Mouse (Mus musculus): ENCODE results near the gene Naa40. TPM values are rescaled to one million over a fixed set of nuclear protein-coding genes. Genes with fewer than 3 reads are reported as not detected.

The Naa40 gene
- polyA plus RNA-seq, 1 experiment from 2014 or later = 66.6 TPM

DNA sequence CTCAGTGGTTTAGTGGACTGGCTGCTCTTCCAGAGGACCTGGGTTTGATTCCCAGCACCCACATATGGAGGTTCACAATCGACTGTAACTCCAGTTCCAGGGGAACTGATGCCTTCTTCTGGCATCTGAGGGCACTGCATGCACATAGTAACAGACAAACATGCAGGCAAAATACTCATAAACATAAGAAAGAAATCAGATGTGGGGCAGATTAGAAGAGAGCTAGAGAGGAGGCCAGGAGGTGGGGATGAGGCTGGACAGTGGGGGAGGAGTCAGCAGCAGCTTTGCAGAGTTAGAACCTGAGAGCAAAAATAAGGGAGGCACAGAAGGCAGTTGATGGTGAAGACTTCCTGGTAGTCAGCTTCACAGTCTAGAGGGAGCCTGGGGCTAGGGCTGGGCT, 21.6 kb upstream of the Naa40 start:
- no peaks in the 10 kb centered on the region for H3K9me3 ChIP-seq
- H3K4me3 ChIP-seq = no peak overlapping the region
- no peak for ATAC-seq (ENCODE audit: low FRiP score)
- H3K27ac ChIP-seq = no peak overlapping the region
- H3K9ac ChIP-seq = no peak overlapping the region
- no peaks in the 10 kb centered on the region for H3K36me3 ChIP-seq
- H3K4me1 ChIP-seq (replicated peaks) = peaks cover 33% of the 10 kb centered on the region
- H3K27me3 ChIP-seq = no peaks in the 10 kb centered on the region
- H3K4me2 ChIP-seq = no peak overlapping the region
- 94% methylated on average over 1 of the region's 1 CpGs for WGBS

DNA sequence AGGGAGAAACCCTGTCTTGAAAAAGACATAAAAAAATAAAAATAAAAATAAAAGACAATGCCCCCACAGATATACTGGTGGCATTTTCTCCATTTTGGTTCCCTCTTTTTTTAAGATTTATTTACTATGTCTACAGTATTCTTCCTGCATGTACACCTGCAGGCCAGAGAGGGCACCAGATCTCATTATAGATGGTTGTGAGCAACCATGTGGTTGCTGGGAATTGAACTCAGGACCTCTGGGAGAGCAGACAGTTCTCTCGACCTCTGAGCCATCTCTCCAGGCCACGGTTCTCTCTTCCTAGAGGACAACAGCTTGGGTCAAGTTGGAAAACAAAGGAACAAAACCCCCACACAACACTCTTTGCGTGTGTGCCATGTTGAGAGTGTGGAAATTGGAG, 21.0 kb upstream of the Naa40 start:
- no peak for ATAC-seq (ENCODE audit: low FRiP score)
- 97% methylated on average over 3 of the region's 3 CpGs for WGBS

DNA sequence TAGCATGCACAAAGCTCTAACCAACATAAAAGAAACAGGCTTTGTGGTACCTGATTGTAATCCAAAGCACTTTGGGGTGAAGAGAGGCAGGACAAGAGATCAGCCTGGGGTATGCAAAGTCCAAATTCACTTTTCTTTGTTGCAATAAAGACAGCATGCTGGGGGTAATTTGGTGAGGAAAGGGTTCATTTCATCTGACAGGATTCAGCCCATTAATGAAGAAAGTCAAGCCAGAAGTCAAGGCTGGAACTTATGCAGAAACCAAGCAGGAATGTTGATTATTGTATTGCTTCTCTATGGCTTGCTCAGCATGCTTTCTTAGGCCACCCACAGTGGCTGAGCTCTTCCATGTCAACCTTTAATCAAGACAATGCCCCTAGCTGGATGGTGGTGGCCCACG, 20.5 kb upstream of the Naa40 start:
- Histone ChIP-seq H3K9ac (no peak overlapping the region), H3K4me1 (replicated peaks) (peaks cover 22% of the 10 kb centered on the region), H3K4me2 (no peak overlapping the region), H3K4me3 (no peak overlapping the region), H3K27ac (no peak overlapping the region), H3K36me3 (no peaks in the 10 kb centered on the region), H3K9me3 (no peaks in the 10 kb centered on the region), H3K27me3 (no peaks in the 10 kb centered on the region)
- ATAC-seq (ENCODE audit: low FRiP score) = no peak
- 86% methylated on average over 1 of the region's 1 CpGs for WGBS

More for the DNA sequence above, 21.0 kb upstream of the Naa40 start:
- no peak overlapping the region for H3K4me2 ChIP-seq
- H3K4me1 ChIP-seq (replicated peaks) = peaks cover 27% of the 10 kb centered on the region
- no peaks in the 10 kb centered on the region for H3K36me3 ChIP-seq
- no peak overlapping the region for H3K27ac ChIP-seq
- H3K9ac ChIP-seq = no peak overlapping the region
- H3K4me3 ChIP-seq = no peak overlapping the region
- no peaks in the 10 kb centered on the region for H3K9me3 ChIP-seq
- H3K27me3 ChIP-seq = no peaks in the 10 kb centered on the region

DNA sequence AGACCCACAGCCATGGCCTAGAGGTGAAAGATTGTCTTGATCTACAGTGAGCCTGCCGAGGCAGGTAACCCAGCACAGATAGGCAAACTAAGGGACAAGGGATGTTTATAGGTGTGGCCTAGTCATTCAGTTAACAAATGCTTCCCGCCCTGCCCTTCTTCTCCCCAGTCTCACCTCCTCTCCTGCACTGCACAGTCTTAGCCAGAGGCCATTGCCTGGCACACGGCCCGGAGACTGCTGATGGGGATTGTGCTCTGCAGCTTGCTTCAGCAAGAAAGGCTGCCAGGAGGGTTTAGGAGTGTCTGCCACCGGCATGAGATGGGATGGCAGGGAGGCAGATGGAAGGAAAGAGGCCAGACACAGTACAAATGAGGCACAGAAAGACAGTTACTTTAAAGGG, 16.9 kb upstream of the Naa40 start:
- ATAC-seq (ENCODE audit: low FRiP score) = no peak; the same call in 1 of the 2 replicates
- no peaks in the 10 kb centered on the region for H3K36me3 ChIP-seq
- WGBS = 84% methylated on average over 5 of the region's 5 CpGs

DNA sequence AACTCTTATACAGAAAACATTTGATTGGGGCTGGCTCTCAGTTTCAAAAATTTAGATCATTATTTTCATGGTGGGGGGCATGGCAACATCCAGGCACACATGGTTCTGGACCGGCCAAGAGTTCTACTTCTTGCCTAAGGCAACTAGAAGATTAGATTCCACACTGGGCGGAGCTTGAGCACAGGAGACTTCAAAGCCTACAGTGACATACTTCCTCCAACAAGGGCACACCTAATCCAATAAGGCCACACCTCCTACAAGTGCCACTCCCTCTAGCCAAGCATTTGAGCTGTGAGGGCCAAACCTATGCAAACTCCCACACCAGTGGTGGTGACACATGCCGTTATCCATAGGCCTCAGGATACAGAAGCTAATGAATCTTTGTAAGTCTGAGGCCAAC, 5.0 kb upstream of the Naa40 start:
- ATAC-seq (ENCODE audit: low FRiP score) = no peak
- Histone ChIP-seq H3K27me3 (peaks cover 7% of the 10 kb centered on the region; the same call in 1 of the 2 replicates), H3K9ac (no peak overlapping the region), H3K4me2 (no peak overlapping the region), H3K27ac (no peak overlapping the region), H3K4me1 (replicated peaks) (peaks cover 4% of the 10 kb centered on the region; the same call in 1 of the 2 replicates), H3K36me3 (no peaks in the 10 kb centered on the region), H3K4me3 (no peak overlapping the region), H3K9me3 (no peaks in the 10 kb centered on the region)
- 86% methylated on average over 3 of the region's 3 CpGs for WGBS

More for the DNA sequence above, 16.9 kb upstream of the Naa40 start:
- Histone ChIP-seq H3K27ac (no peak overlapping the region; the same call in 1 of the 2 replicates), H3K9me3 (no peaks in the 10 kb centered on the region), H3K27me3 (no peaks in the 10 kb centered on the region), H3K4me2 (no peak overlapping the region), H3K9ac (no peak overlapping the region), H3K4me1 (replicated peaks) (no peaks in the 10 kb centered on the region), H3K4me3 (no peak overlapping the region)

DNA sequence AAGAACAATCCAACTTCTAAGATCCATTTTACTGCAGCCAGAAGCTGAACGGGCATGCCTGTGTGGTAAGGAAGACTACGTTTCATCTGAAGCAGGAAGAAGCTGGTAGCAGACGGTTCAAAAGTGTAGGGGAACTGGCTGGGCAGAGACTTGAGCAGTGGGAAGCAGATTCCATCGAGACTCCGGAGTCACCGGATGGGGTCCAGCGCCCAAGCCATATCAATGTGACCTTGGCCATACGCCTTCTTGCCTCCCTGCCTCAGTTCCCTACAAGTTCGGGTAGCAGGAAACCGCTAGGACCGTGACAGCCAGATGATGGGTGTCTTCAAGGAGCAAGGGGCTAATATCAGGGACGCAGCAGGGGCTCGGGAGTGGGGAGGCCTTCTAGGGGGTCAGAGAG, 692 bp downstream of the Naa40 start:
- peak overlapping the region; percentile 91 for H3K4me2 ChIP-seq
- H3K27me3 ChIP-seq = peaks cover 7% of the 10 kb centered on the region; the same call in 1 of the 2 replicates
- H3K9ac ChIP-seq = peak overlapping the region; percentile 88
- no peaks in the 10 kb centered on the region for H3K9me3 ChIP-seq
- ATAC-seq (ENCODE audit: low FRiP score) = no peak; the same call in none of the 2 replicates
- 5% methylated on average over 13 of the region's 13 CpGs for WGBS
- H3K27ac ChIP-seq = peak overlapping the region; percentile 90
- H3K4me1 ChIP-seq (replicated peaks) = peaks cover 34% of the 10 kb centered on the region
- peaks cover 4% of the 10 kb centered on the region; the same call in 1 of the 2 replicates for H3K36me3 ChIP-seq
- peak overlapping the region; percentile 71 for H3K4me3 ChIP-seq

DNA sequence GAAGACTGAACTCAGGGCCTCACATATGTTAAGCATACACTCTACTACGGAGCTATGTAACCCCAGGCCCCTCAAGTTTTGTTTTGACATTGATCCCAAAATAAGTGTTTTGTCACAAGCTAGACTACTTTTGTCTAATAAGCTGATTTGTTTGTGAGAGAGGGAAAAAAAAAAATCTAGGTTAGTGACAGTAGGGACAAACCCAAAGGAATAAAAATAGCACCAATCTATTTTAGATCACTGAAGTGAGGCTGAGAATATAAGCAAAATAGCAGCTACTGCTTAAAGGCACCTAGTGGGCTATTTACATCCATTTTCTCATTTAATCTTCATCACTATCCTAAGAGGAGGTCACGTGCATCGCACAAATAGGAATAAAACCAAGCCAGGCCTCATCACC, 1.4 kb downstream of the Naa40 start:
- Histone ChIP-seq H3K4me3 (peak overlapping the region; percentile 71; the same call in 1 of the 2 replicates), H3K27me3 (peaks cover 7% of the 10 kb centered on the region; the same call in 1 of the 2 replicates), H3K27ac (no peak overlapping the region), H3K4me1 (replicated peaks) (peaks cover 34% of the 10 kb centered on the region), H3K4me2 (peak overlapping the region; percentile 91), H3K9ac (peak overlapping the region; percentile 88), H3K36me3 (peaks cover 4% of the 10 kb centered on the region; the same call in 1 of the 2 replicates), H3K9me3 (no peaks in the 10 kb centered on the region)
- no peak for ATAC-seq (ENCODE audit: low FRiP score)
- 93% methylated on average over 3 of the region's 3 CpGs for WGBS

DNA sequence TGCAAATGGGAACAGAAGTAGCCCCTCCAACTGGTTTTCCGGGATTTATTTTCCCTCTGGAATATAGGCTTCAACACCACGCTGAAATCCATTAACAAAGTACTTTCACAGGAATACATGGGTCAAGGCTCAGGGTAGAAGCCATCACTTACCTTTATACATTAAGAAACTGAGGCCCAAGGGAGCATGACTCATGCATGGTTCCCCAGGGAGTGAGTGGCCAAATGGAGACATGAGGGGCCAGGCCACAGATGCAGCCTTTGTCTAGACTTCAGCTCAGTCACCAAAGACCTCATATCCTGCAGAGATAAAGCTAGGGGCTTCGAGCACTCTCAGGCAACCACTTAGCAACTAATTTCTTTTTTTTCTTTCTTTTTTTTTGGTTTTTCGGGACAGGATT, 4.2 kb downstream of the Naa40 start:
- ATAC-seq (ENCODE audit: low FRiP score) = no peak
- no peak overlapping the region for H3K27ac ChIP-seq
- H3K27me3 ChIP-seq = no peaks in the 10 kb centered on the region
- H3K9ac ChIP-seq = 0 out of 2 replicates have a peak overlapping the region, but pooled peaks have one; percentile 25
- peaks cover 34% of the 10 kb centered on the region for H3K4me1 ChIP-seq (replicated peaks)
- WGBS = 86% methylated on average over 4 of the region's 4 CpGs
- H3K4me3 ChIP-seq = no peak overlapping the region
- H3K9me3 ChIP-seq = no peaks in the 10 kb centered on the region
- no peak overlapping the region for H3K4me2 ChIP-seq
- peaks cover 26% of the 10 kb centered on the region for H3K36me3 ChIP-seq

DNA sequence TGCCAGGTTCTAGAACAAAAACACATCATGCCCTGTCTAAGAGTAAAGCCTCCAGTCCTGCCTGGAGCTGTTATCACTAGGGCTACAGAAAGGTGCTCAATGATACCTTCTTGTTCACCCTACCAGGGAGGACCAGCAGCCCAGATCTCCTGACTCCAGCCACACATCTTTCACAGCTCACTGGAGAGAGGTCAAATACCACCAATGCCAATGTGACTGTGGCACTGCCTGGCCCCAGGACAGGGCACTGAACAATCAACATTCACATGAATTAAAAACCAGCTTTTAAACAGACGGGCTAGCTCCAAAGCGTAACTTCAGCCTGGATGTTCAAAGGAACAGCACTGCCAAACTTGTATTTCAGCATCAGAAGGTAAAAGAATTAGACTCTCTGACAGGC, 5.0 kb downstream of the Naa40 start:
- H3K4me2 ChIP-seq = no peak overlapping the region
- no peak overlapping the region for H3K9ac ChIP-seq
- H3K4me1 ChIP-seq (replicated peaks) = peaks cover 30% of the 10 kb centered on the region
- WGBS = 86% methylated on average over 2 of the region's 2 CpGs
- H3K27ac ChIP-seq = no peak overlapping the region
- H3K9me3 ChIP-seq = no peaks in the 10 kb centered on the region
- no peak for ATAC-seq (ENCODE audit: low FRiP score)
- peaks cover 34% of the 10 kb centered on the region for H3K36me3 ChIP-seq
- no peak overlapping the region for H3K4me3 ChIP-seq
- H3K27me3 ChIP-seq = no peaks in the 10 kb centered on the region

DNA sequence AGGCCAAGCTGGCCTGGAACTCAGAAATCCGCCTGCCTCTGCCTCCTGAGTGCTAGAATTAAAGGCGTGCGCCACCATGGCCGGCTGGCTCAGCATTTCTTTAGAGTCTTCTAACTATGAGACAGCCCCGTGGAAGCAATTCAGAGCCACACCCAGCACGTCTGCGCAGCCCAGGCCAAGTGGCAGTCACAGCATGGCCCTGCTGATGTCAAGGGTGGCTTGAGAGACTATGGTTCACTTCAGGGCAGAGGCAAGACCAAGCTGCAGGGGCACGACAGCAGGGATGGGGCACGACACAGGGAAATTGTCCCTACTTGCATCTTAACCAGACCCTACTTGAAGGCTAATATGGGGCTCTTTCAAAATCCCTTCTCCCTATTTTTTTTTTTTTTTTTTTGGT, 5.5 kb downstream of the Naa40 start:
- no peak overlapping the region for H3K4me3 ChIP-seq
- peaks cover 39% of the 10 kb centered on the region for H3K36me3 ChIP-seq
- H3K4me1 ChIP-seq (replicated peaks) = peaks cover 30% of the 10 kb centered on the region
- no peak overlapping the region for H3K9ac ChIP-seq
- no peaks in the 10 kb centered on the region for H3K27me3 ChIP-seq
- H3K27ac ChIP-seq = no peak overlapping the region
- H3K9me3 ChIP-seq = no peaks in the 10 kb centered on the region
- H3K4me2 ChIP-seq = no peak overlapping the region
- no peak for ATAC-seq (ENCODE audit: low FRiP score)
- 92% methylated on average over 9 of the region's 9 CpGs for WGBS

DNA sequence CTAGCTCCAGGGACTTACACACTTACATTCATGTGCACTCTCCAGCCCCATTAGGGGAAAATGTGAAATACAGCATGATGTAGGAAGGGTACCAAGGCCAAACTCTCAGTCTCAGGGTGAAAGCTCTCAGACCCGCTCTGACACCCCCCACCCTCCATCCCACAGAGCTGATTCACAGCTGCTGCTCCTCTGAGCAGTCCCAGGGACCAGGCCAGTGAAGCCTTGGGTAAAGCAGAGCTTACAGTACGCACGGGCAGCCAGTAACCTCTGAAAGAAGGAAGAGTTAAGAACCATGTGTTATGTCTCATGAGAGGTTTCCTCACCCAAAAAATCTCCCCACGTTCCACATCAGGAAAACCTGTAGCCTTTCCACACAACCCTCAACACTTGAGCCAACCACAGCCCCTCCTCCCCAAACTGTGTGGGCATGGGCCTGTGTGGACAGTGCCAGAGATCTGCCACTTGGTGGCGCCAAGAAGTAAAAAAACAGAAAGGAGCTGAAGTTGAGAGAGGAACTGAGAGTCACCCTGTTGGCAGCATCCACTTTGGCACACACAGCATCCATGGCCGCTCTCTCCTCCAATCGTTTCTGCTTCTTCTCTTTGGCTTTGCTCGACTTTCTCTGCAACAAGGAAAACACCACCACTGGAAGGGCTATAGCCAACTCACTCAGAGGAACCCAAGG, 6.3 kb downstream of the Naa40 start:
- Histone ChIP-seq H3K9ac (no peak overlapping the region), H3K36me3 (peaks cover 47% of the 10 kb centered on the region), H3K4me2 (no peak overlapping the region), H3K27ac (no peak overlapping the region), H3K9me3 (no peaks in the 10 kb centered on the region), H3K4me1 (replicated peaks) (peaks cover 22% of the 10 kb centered on the region), H3K4me3 (no peak overlapping the region), H3K27me3 (no peaks in the 10 kb centered on the region)
- WGBS = 59% methylated on average over 8 of the region's 8 CpGs
- ATAC-seq (ENCODE audit: low FRiP score) = peak; percentile 85

DNA sequence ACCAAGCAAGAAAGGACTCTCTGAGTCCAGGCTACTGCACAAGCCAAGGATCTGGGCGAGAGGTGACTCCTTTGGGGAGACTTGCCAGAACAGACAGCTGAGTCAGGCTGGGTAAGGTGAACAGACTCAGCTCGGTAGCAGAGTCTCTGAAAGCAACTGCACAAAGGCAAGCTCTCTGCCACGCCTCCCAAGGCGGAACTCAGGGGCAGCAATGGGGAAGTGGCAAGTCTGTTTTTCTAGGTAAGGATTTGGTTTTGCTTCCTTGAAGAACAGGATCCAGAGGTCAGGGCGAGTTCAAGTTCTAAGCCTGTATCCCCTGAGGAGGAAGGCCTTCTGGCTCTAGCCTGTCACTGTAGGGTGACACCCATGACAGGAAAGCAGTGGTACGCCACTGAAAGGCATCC, 14.5 kb downstream of the Naa40 start:
- ATAC-seq (ENCODE audit: low FRiP score) = no peak
- Histone ChIP-seq H3K9ac (no peak overlapping the region), H3K36me3 (peaks cover 62% of the 10 kb centered on the region), H3K4me2 (no peak overlapping the region), H3K9me3 (no peaks in the 10 kb centered on the region), H3K4me3 (no peak overlapping the region), H3K27ac (no peak overlapping the region), H3K4me1 (replicated peaks) (no peaks in the 10 kb centered on the region), H3K27me3 (no peaks in the 10 kb centered on the region)
- WGBS = 84% methylated on average over 6 of the region's 6 CpGs

DNA sequence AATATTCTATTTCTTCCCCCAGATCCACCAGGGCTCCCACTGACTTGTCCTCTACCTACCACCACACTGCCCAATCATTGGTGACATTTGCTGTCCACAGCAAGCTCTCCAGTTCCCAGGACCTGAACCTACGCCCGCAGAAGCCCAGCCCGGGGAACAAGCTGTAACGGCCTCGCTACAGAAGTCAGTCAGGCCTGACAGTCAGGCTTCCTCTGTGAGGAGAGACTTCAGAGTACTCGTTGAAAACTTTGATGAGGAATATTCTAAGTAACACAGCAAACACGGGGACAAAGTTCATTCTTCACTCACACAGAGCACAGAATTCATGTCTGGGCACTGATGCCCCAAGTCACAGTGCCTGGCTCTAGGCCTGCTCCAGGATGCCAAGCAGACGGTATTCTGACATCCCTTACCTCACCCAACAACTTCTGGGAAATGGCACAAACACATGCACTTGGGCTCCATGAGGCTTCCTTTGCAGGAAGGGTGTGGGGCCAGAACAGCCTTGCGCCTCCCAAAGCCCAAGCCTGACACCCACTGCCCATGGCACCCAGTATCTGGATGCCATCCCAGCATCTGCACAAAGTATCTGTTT, 15.8 kb downstream of the Naa40 start:
- ATAC-seq (ENCODE audit: low FRiP score) = no peak
- WGBS = 85% methylated on average over 9 of the region's 9 CpGs
- peaks cover 49% of the 10 kb centered on the region for H3K36me3 ChIP-seq
- no peak overlapping the region for H3K27ac ChIP-seq
- H3K9ac ChIP-seq = no peak overlapping the region; the same call in 1 of the 2 replicates
- no peaks in the 10 kb centered on the region for H3K4me1 ChIP-seq (replicated peaks)
- no peaks in the 10 kb centered on the region for H3K9me3 ChIP-seq
- H3K4me2 ChIP-seq = no peak overlapping the region
- H3K4me3 ChIP-seq = no peak overlapping the region
- H3K27me3 ChIP-seq = no peaks in the 10 kb centered on the region

All from hindbrain, embryonic 13.5 days (tissue).